Mouse (Mus musculus): ENCODE measurements around the gene Rasgrp2. TPM values are rescaled to one million over a fixed set of nuclear protein-coding genes. Genes with fewer than 3 reads are reported as not detected.

Rasgrp2 gene
- total RNA-seq (2012; rRNA removed) (176 TPM in 2 replicates), polyA plus RNA-seq (2012; ENCODE audit: insufficient read depth in 1 of 2, insufficient read length in 2 of 2, low read depth in 1 of 2, low replicate concordance in 2 of 2, missing spikeins in 1 of 2) (100 to 1,000 TPM in 1 of 2 experiments, not detected in 1; 233 TPM)

GRCm38 (mm10) chr19:6399285-6400095 lies at the start of gene Rasgrp2:
TSS of gene Rasgrp2 (plus strand) at chr19:6399340.
- peak within 1 kb of the TSS; percentile 67 for H3K27ac ChIP-seq (ENCODE audit: control insufficient read depth, low read depth, low read length)
- H3K27me3 ChIP-seq (ENCODE audit: control insufficient read depth in 1 of 2, insufficient read depth in 2 of 2, low read length in 2 of 2) = no peaks in the 10 kb centered on the region
- peaks cover 0 to 4% of the 10 kb centered on the region in 2 experiments; a peak in 2 of 4 replicates for H3K36me3 ChIP-seq (ENCODE audit: control insufficient read depth in 1 of 2, insufficient read depth in 2 of 2, low read length in 2 of 2)
- no peaks in the 10 kb centered on the region for H3K9me3 ChIP-seq (replicated peaks; ENCODE audit: insufficient read depth, low read length)
- H3K79me2 ChIP-seq (ENCODE audit: control insufficient read depth, insufficient read depth, low read length, poor library complexity) = peaks cover 2% of the 10 kb centered on the region; the same call in 1 of the 2 replicates
- peak within 1 kb of the TSS; percentile 75 for H3K9ac ChIP-seq (ENCODE audit: control insufficient read depth, low read depth, low read length, poor library complexity, severe bottlenecking)
- peak; percentile 72 for DNase-seq (ENCODE audit: low read depth, low spot score)
- peaks cover 0 to 22% of the 10 kb centered on the region in 2 experiments; a peak in 3 of 4 replicates for H3K4me1 ChIP-seq (ENCODE audit: control insufficient read depth in 1 of 2, insufficient read depth in 2 of 2, low read length in 2 of 2)
- peak within 1 kb of the TSS; percentile 56 to 89 for H3K4me3 ChIP-seq (ENCODE audit: control insufficient read depth in 1 of 2, insufficient read depth in 1 of 2, low read depth in 2 of 2, low read length in 2 of 2)
- TF ChIP-seq TCF12 (IDR thresholded peaks at IDR 0.05; ENCODE audit: low read depth, low read length) = peak; percentile 22; the same call in 1 of the 2 replicates
- 0 out of 2 replicates have a peak, but pooled peaks have one; percentile 3 for TF ChIP-seq NRF1 (IDR thresholded peaks at IDR 0.05; ENCODE audit: insufficient read depth, low read depth, low read length, poor library complexity, severe bottlenecking)
- no peak for TF ChIP-seq GABPA (IDR thresholded peaks at IDR 0.05; ENCODE audit: low read depth, low read length)
- peak; percentile 90 for TF ChIP-seq MAZ (IDR thresholded peaks at IDR 0.05; ENCODE audit: low read depth, low read length)
- no peak for TF ChIP-seq GATA1 (IDR thresholded peaks at IDR 0.05; ENCODE audit: low read depth, low read length)
- TF ChIP-seq CTCF (IDR thresholded peaks at IDR 0.05 in 2 of 3, conservative IDR thresholded peaks at IDR 0.05 in 1 of 3; ENCODE audit: control insufficient read depth in 1 of 3, insufficient read depth in 1 of 3, low read depth in 2 of 3, low read length in 3 of 3, poor library complexity in 1 of 3, severe bottlenecking in 1 of 3) = no peak
- TF ChIP-seq NELFE (IDR thresholded peaks at IDR 0.05; ENCODE audit: low read depth, low read length) = peak; percentile 34; the same call in 1 of the 2 replicates
- 0 out of 4 replicates have a peak, but pooled peaks of 1 of the 2 experiments have one; percentile 10 for TF ChIP-seq EP300 (IDR thresholded peaks at IDR 0.05; ENCODE audit: low read depth in 1 of 2, low read length in 2 of 2)
- no peak for TF ChIP-seq MYB (IDR thresholded peaks at IDR 0.05; ENCODE audit: low read depth, low read length)
- no peak; the same call in 1 of the 2 replicates for TF ChIP-seq HCFC1 (IDR thresholded peaks at IDR 0.05; ENCODE audit: low read depth, low read length)
- TF ChIP-seq ETS1 (IDR thresholded peaks at IDR 0.05; ENCODE audit: low read depth, low read length) = no peak; the same call in 1 of the 2 replicates
- TF ChIP-seq USF1 (IDR thresholded peaks at IDR 0.05; ENCODE audit: low read depth, low read length) = no peak
- TF ChIP-seq POLR2A (IDR thresholded peaks at IDR 0.05; ENCODE audit: control insufficient read depth in 1 of 2, insufficient read depth in 1 of 2, low read depth in 1 of 2, low read length in 2 of 2, poor library complexity in 1 of 2) = 0 out of 4 replicates have a peak, but pooled peaks of 1 of the 2 experiments have one; percentile 30
- TF ChIP-seq UBTF (IDR thresholded peaks at IDR 0.05; ENCODE audit: borderline replicate concordance, insufficient read depth, low read depth, low read length) = peak; percentile 72; the same call in 1 of the 2 replicates
- TF ChIP-seq E2F4 (IDR thresholded peaks at IDR 0.05; ENCODE audit: borderline replicate concordance, low read depth, low read length) = no peak
- TF ChIP-seq MAX (IDR thresholded peaks at IDR 0.05; ENCODE audit: low read length) = no peak
- TF ChIP-seq POLR2AphosphoS5 (IDR thresholded peaks at IDR 0.05; ENCODE audit: borderline replicate concordance, low read depth, low read length) = no peak
- no peak for TF ChIP-seq ZKSCAN1 (IDR thresholded peaks at IDR 0.05; ENCODE audit: low read depth, low read length)
- peak; percentile 22; the same call in 1 of the 2 replicates for TF ChIP-seq SIN3A (IDR thresholded peaks at IDR 0.05; ENCODE audit: low read length)
- TF ChIP-seq ELF1 (IDR thresholded peaks at IDR 0.05; ENCODE audit: low read depth, low read length) = no peak; the same call in 1 of the 2 replicates
- TF ChIP-seq MXI1 (IDR thresholded peaks at IDR 0.05; ENCODE audit: low read depth, low read length) = peak; percentile 32; the same call in 1 of the 2 replicates
- no peak for TF ChIP-seq RAD21 (IDR thresholded peaks at IDR 0.05; ENCODE audit: low read depth, low read length)
